Mouse (Mus musculus) gastrocnemius, adult 8-10 months (tissue): ENCODE results near the gene Cfb. TPM values are rescaled to one million over a fixed set of nuclear protein-coding genes. Genes with fewer than 3 reads are reported as not detected.

Experiments
- DNase-seq, 2 experiments: peaks; one replicate each; pipeline ENCODE4 v3.0.0; 2022; ENCODE audit warnings: low spot score in 2 of 2
- total RNA-seq, 4 experiments: library from RNA; stranded (reverse); gene quantifications; 2 replicates each; pipeline ENCODE4 v1.2.4; 2022

Cfb gene
- total RNA-seq, 4 experiments from 2014 or later: 0.56 to 6.3 (median 2.8) TPM

DNA sequence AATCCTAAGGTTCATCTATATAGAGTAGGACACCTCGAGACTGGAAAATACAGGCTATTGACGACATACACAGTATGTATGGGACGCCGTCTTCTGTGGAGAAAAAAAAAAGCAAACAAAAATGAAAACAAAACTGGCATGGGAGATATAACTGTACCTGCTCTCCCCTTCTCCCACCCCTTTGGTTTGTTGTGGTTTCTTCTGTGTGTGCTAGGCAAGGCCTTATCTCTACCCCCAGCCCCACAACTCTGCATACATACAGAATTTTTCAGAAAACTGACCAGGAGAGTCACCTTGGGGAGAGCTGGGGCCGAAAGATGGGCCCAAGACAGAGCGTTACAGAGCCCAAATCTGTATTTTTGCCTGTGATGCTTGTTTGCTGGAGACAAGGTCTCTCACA lies 22.4 kb upstream of the Cfb start:
- no peak for DNase-seq

- no peak for DNase-seq
These were observed 21.0 kb upstream of the Cfb start for GRCm38 (mm10) chr17:34883332-34883731.

DNA sequence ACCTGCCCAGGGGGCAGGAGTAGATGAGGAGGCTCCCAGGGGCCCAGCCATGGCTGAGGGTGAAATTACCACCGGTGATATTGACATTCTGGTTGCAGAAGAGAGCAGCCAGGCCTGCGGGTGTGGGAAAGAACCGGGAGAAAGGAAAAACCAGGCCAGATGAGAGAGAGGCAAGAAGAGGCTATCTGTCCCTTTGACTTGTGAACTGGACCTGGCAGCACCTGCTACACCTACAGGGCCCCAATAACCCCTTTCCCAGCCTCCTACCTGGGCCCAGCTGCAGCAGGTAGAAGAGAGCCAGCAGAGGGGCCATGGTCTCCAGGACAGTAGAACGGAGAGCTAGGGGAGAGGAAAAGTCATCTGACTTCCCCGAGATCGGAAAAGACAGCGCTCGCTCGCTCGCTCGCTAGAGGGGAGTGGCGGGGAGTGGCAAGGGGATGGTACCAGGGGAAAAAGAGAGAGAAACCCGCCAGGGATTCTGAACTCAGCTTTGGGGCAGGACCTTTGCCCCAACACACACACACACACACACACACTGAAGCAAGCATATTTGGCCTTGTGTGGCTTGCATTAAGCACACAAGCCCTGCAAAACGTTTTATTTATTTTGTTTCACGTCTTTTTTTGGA lies 19.5 kb upstream of the Cfb start, which contains the start of gene Gm20547:
TSS of gene Gm20547 (minus strand) at position 360 of the 628 bp plus-strand sequence.
- DNase-seq: no peak

- DNase-seq: no peak
These were observed 18.8 kb upstream of the Cfb start for GRCm38 (mm10) chr17:34881166-34881565.

DNA sequence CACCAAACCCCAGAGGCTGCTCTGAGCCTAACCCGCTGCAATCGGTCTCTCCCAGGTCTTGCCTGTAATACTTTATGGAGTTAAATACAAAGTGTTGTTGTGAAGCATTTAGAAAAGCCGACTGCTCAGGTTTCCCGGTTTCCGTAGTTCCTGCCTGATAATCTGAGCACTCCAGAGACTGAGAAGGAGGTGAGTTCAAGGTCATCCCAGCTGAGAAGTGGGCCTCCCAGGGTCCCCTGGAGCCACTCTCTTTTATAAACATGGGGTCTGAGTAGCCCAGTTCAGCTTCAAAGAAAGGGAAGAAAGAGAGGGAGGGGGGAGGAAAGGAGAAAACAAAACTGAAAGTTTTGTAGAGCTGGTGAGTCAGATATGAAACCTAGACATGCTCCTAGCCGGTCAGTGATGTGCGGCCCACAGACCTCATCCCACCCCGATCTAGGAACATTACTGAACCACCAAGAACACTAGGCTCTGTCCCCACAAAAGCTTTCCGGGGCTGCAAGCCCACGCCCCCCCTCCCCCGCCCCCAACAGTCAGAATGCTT lies 17.1 kb upstream of the Cfb start, which contains the start of gene Zbtb12:
TSS of gene Zbtb12 (plus strand) at position 148 of the 544 bp plus-strand sequence.
- DNase-seq: no peak

GRCm38 (mm10) chr17:34874321-34874720 lies 12.0 kb upstream of the Cfb start:
- no peak for DNase-seq

DNA sequence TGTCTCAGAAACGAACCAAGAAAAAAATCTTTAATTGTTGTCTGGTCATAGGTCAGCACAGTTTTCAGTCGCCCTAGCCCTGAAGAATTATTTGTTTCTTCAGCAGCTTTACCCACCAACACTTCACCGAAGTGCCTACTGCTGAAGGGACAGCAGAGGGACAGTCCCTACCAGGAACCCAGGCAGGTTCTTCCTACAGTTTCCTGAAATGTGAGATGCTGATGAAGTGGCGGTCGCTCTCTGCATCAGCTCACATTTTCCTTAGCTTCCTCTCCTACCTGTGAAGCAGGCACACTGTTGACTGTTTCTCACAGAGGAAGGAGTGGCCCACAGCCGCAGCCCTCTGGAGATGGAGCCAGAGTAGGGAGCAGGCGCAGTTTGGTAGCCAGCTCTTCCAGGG lies 3.7 kb upstream of the Cfb start:
- DNase-seq: no peak

DNA sequence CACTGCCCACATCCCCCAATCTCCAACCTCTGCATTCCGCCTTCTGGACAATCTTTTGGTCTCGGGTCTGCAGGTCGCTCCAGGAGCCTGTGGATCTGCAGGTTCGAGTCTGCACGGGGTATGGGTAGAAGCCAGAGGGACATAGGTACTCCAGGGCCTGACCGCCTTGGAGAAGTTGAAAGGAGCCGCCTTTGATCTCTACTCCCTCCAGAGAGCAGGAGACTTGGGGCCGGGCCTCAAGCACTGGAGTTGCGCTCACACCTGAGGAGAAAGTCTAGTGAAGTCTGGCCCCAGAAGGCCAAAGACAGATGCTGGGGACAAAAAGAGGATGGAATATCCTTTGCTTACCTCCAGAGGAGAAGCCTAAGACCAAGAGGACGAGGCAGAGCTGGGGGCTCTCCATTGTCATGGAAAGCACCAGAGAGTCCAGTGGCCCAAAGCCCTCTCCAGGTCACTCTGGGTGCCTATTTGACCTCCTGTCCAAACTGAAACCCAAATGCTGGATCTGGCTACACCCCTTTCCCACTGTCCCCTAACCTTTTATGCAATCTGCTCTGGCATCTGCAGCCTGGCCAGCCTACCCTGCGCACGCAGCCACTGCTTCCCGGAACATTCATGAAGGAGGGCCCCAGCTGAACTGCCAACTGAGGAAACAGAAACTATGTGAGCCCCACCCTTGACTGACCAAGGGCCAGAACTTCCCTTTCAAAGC lies 458 bp downstream of the Cfb start:
- DNase-seq: peak in 1 of 2 experiments; percentile 28

DNA sequence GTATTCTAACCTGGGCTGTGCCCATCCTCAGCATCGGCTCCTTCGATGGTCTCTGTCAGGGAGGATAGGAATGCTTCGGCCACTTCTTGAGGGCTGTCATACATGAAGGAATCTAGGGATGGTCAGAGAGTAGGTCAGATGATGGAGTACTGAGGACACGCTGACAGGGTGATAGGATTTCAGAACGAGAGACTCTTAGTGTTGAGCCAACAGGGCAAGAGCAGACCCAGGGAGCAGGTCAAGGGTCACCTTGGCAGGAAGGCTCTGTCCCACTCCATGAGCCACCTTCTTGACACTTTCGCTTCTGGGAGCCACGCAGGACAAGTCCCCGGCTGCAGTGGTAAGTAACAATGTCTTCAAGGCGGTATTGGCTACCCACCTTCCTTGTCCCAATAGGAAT lies 1.8 kb downstream of the Cfb start:
- no peak for DNase-seq

- no peak for DNase-seq
These were observed 3.6 kb downstream of the Cfb start for GRCm38 (mm10) chr17:34858670-34859069.

GRCm38 (mm10) chr17:34855825-34856224 lies 6.5 kb downstream of the Cfb start:
- DNase-seq: peak in 1 of 2 experiments; percentile 32

DNA sequence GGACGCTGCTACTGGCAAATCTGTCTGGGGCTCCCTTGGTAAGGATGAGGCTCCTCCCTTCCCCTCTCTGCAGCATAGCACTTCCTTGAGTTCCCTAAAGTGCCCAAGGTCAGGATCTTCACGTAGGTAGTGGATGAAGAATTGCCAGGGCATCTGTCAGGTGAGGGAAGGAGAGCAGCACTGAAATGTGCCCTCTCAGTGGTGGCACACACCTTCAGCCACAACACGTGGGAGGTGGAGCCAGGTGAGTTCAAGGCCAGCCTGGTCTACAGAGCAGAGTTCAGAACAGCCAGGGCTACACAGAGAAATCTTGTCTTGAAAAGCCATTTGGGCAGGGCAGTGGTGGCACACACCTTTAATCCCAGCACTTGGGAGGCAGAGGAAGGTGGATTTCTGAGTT lies 7.6 kb downstream of the Cfb start:
- DNase-seq: no peak

GRCm38 (mm10) chr17:34853511-34853910 lies 8.8 kb downstream of the Cfb start:
- no peak for DNase-seq

DNA sequence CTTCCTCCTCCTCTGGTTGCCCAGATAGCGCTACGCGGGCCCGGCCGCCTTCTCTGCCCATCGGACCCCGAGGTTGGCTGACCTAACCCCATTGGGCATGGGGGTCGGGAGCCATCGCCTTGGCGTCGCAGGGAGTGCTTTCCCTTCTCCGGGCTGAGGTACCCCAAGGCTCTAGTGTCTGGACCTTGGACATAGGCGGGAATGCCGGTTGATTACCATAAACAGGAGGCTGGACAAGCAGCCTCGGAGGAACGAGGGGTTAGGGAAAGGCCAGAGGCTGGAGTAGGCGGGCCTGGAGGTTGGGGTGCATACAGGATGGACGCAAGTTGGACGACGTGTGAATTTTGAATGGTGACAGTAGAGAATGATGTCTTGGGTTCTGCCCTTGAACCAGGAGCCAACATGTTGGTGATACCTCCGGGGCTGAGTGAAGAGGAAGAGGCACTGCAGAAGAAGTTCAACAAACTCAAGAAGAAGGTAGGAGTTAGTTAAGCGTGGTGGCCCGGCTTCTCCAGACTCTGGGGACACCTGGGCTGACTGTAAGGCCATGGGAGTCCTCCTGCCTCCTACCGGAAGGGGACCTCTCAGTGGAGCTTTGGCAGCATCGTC lies 11.7 kb downstream of the Cfb start:
- DNase-seq: no peak

DNA sequence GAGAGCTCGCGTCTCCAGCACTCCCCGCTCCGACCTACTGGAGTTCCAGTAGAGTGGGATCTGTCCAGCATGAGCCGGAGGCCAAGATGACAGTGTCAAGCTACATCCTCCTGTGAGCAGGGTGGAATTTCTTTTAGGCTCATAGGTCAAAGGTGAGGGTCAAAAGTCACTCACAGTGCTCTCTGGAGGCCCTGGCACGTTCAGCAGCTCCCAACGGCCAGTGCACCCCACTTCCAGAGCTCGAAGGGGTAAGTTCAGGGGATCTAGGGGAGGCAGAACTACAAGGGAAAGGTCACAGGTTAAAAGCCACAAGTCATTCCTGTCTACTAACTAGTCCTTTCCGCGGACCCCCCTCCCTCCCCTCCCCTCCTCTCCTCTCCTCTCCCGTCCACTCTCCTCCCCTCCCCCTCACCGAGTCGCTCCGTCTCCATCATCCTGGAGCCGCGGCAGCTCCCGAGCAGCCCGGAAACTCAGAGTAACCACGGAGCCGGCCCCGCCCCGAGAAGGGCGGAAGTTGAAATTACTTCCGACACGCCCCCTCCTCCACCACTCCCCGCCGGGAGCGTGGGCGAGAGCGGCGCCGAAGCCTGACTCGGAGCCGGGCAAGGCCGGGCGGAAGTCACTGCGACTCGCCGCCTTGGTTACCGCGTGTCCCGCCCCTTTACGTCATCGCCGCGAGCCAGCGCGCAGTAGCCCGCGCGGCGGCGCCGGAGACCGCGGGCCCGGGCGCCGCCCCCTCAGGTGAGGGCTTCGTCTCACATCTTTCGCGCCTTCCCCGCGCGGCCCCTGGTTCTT lies 12.4 kb downstream of the Cfb start, which contains the start of the genes Skiv2l and Nelfe:
TSS of gene Skiv2l (minus strand) at position 489 of the 795 bp plus-strand sequence.
TSS of gene Nelfe (plus strand) at position 670 of the 795 bp plus-strand sequence.
- peak; percentile 95 to 96 for DNase-seq

GRCm38 (mm10) chr17:34847615-34848014 lies 14.7 kb downstream of the Cfb start:
- no peak for DNase-seq

- no peak for DNase-seq
These were observed 15.1 kb downstream of the Cfb start for GRCm38 (mm10) chr17:34847192-34847591.

DNA sequence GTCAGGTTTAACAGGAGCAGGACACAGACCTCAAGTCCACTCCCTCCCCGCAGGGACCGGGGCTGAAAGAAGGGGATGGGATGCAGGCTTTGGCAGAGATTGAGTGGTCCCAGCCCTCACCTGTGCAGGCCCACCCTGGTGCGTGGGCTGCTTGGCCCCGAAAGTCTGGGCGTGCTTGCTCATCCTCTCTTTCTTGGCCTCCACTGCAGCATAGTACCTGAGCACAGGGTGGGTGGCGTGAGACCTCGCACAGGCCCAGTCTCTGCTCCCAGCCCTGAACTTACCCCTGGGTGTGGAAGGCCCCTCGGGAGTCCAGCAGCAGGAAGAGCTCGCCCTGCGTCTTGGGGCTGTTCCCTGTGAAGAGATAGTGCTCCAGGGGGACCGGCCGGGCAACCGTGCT lies 17.4 kb downstream of the Cfb start:
- no peak for DNase-seq

- DNase-seq: no peak
These were observed 21.5 kb downstream of the Cfb start for GRCm38 (mm10) chr17:34840736-34841307.

- DNase-seq: no peak
These were observed 23.5 kb downstream of the Cfb start for GRCm38 (mm10) chr17:34838785-34839184.
